Mouse (Mus musculus) midbrain, embryonic 11.5 days (tissue): Measurements from ENCODE around the gene Tbc1d12. TPM values are rescaled to one million over a fixed set of nuclear protein-coding genes. Genes with fewer than 3 reads are reported as not detected.
"Not testable (repeated sequence)": the region's sequence is repeated elsewhere in the genome, so short reads cannot be mapped to it uniquely, and the experiment has no call there.

Experiments
- ATAC-seq: fragments of 200-750 bp; cut with Nextera tagmentation; 2 replicates; pipeline ENCODE4 v1.8.0; 2017; ENCODE audit warnings: moderate TSS enrichment, moderate library complexity; ENCODE audit not compliant: low FRiP score
- DNase-seq: peaks from one replicate; pipeline ENCODE4 v3.0.0; 2015; ENCODE audit warnings: low spot score; ENCODE audit errors: missing footprints
- H3K27ac ChIP-seq: fragments of 300-500 bp; sonication (generic); 2 replicates; pipeline ENCODE4 v1.5.1; 2014; ENCODE audit warnings: low read depth, low read length
- H3K27me3 ChIP-seq: fragments of 300-500 bp; sonication (generic); 2 replicates; pipeline ENCODE4 v1.6.1; 2014; ENCODE audit warnings: mild to moderate bottlenecking, low read length, moderate library complexity, mixed read lengths; ENCODE audit not compliant: control insufficient read depth, insufficient read depth
- H3K36me3 ChIP-seq: fragments of 300-500 bp; sonication (generic); 2 replicates; pipeline ENCODE4 v1.6.1; 2014; ENCODE audit warnings: mild to moderate bottlenecking, low read length, moderate library complexity, mixed read lengths; ENCODE audit not compliant: control insufficient read depth, insufficient read depth
- H3K4me1 ChIP-seq: fragments of 300-500 bp; sonication (generic); 2 replicates; pipeline ENCODE4 v1.6.1; 2014; ENCODE audit warnings: low read length; ENCODE audit not compliant: control insufficient read depth, insufficient read depth
- H3K4me2 ChIP-seq: fragments of 300-500 bp; sonication (generic); 2 replicates; pipeline ENCODE4 v1.6.1; 2014; ENCODE audit warnings: mild to moderate bottlenecking, moderate library complexity
- H3K4me3 ChIP-seq: fragments of 300-500 bp; sonication (generic); 2 replicates; pipeline ENCODE4 v1.5.1; 2014; ENCODE audit warnings: low read depth, low read length
- H3K9ac ChIP-seq: fragments of 300-500 bp; sonication (generic); 2 replicates; pipeline ENCODE4 v1.6.1; 2014; ENCODE audit warnings: low read length
- H3K9me3 ChIP-seq: fragments of 300-500 bp; sonication (generic); 2 replicates; pipeline ENCODE4 v1.6.1; 2016; ENCODE audit warnings: low read length; ENCODE audit not compliant: control insufficient read depth
- WGBS: fragments of 180-500 bp; shearing (Covaris S2); extraction: QIAGEN DNeasy Blood & Tissue Kit; methylation state at CpG from one replicate; pipeline ENCODE4 v1.1.7; 2014; 5-methylcytosine and 5-hydroxymethylcytosine counted together
- polyA plus RNA-seq: library from polyadenylated mRNA; unstranded; fragments of >200 nt; fragmentation: Nextera tagmentation; extraction: Ambion mirVana; gene quantifications from 2 replicates; pipeline ENCODE4 v1.2.1, GENCODE M21; 2014

Gene Tbc1d12
- polyA plus RNA-seq, 1 experiment from 2014 or later: 3.3 TPM

DNA sequence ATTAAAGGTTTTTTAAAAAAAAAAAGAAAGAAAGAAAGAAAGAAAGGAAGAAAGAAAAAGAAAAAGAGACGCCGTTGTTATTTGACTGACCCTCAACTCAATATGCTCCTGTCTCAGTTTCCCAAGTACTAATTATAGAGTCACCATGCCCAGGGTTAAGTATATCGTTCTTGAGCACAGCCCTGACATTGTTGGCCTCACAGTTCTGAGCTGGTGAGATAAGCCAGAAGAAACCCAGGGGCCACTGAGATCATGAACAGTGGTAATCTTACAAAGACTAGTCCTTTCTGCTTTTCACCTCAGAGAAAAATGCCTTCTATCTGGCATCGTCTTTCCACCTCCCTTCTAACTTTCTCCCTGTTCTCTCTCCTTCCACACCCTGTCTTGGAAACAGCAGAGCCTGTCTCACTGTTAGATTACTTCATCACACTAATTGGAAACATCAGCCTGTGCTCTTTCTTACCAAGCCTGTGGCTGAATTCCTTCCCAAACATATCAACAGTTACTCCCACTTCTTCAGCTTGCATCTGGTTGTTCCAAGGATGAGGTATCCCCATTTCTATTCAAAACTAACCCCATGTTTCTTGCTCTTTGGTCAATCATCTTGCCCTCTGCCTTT is 16.1 kb upstream of the Tbc1d12 start:
- ATAC-seq: no peak
- Histone ChIP-seq H3K9me3 (no peaks in the 10 kb centered on the region), H3K4me1 (peaks cover 6% of the 10 kb centered on the region), H3K27ac (no peak overlapping the region), H3K4me2 (no peak overlapping the region), H3K9ac (no peak overlapping the region), H3K36me3 (no peaks in the 10 kb centered on the region), H3K4me3 (no peak overlapping the region), H3K27me3 (no peaks in the 10 kb centered on the region)
- DNase-seq: peak; percentile 79
- 86% methylated on average over 4 of the region's 4 CpGs for WGBS

- WGBS: 74% methylated on average over 1 of the region's 1 CpGs
- Histone ChIP-seq H3K9ac (no peak overlapping the region), H3K27ac (no peak overlapping the region), H3K36me3 (no peaks in the 10 kb centered on the region), H3K4me3 (no peak overlapping the region), H3K9me3 (no peaks in the 10 kb centered on the region), H3K27me3 (no peaks in the 10 kb centered on the region), H3K4me1 (peaks cover 2% of the 10 kb centered on the region; the same call in 1 of the 2 replicates), H3K4me2 (no peak overlapping the region)
- no peak for DNase-seq
- ATAC-seq: no peak
Measured at GRCm38 (mm10) chr19:38833224-38833623, 3.2 kb upstream of the Tbc1d12 start.

GRCm38 (mm10) chr19:38836084-38836437 is 318 bp upstream of the Tbc1d12 start:
- no peak for DNase-seq
- Histone ChIP-seq H3K4me3 (peak overlapping the region; percentile 80), H3K4me2 (peak overlapping the region; percentile 59), H3K27me3 (no peaks in the 10 kb centered on the region), H3K9ac (peak overlapping the region; percentile 82), H3K27ac (no peak overlapping the region), H3K9me3 (no peaks in the 10 kb centered on the region), H3K36me3 (no peaks in the 10 kb centered on the region), H3K4me1 (peaks cover 2% of the 10 kb centered on the region; the same call in 1 of the 2 replicates)
- no peak for ATAC-seq
- WGBS: 30% methylated on average over 10 of the region's 10 CpGs

DNA sequence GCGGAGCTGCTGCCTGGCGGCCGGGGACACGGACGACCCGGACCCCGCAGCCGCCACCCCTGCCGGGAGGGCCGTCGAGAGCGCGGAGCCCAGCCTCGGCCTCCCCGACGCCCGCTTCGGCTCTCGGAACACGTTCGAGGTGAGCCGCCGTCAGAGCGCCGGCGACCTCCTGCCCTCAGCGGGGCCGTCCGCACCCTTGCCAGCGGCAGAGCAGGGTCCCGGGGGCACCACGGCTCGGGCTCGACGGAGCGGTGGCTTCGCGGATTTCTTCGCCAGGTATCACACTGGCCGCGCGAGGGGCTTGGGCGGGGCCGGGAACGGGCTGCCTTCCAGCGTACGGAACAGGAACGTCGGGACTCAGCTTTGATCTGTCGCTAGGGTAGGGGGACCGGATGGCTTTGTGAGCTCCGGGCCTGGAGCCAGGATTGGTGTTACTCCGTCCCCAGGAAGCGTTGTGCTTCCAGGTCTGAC is 827 bp downstream of the Tbc1d12 start:
- Histone ChIP-seq H3K4me3 (peak overlapping the region; percentile 80), H3K27ac (peak overlapping the region; percentile 60), H3K9ac (peak overlapping the region; percentile 82), H3K4me2 (peak overlapping the region; percentile 59), H3K36me3 (no peaks in the 10 kb centered on the region), H3K27me3 (no peaks in the 10 kb centered on the region), H3K9me3 (no peaks in the 10 kb centered on the region), H3K4me1 (peaks cover 2% of the 10 kb centered on the region; the same call in 1 of the 2 replicates)
- DNase-seq (peak; percentile 89), ATAC-seq (peak; percentile 59)
- under 1% methylated on average over 52 of the region's 54 CpGs for WGBS

DNA sequence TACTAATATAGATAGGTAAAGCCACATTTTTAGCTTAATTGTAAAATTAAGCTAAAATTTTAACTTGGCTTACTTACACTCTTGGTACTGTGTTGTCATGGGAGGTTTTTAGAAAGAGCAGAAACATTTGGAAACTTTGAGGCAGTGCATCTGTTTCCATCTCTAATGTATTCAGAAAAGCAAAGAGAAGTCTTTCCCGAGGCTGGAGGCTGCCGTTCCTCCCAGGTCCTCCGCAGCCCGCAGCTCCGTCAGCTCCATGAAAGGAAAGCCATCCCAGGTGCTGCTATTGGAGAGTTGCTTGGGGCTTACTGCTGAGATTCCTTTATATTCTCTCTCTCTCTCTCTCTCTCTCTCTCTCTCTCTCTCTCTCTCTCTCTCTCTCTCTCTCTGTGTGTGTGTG is 8.4 kb downstream of the Tbc1d12 start:
- Histone ChIP-seq H3K27ac (no peak overlapping the region), H3K9ac (no peak overlapping the region), H3K4me1 (no peaks in the 10 kb centered on the region), H3K27me3 (no peaks in the 10 kb centered on the region), H3K4me2 (no peak overlapping the region), H3K36me3 (no peaks in the 10 kb centered on the region), H3K4me3 (no peak overlapping the region), H3K9me3 (no peaks in the 10 kb centered on the region)
- ATAC-seq: no peak
- peak; percentile 57 for DNase-seq
- WGBS: 80% methylated on average over 5 of the region's 5 CpGs

DNA sequence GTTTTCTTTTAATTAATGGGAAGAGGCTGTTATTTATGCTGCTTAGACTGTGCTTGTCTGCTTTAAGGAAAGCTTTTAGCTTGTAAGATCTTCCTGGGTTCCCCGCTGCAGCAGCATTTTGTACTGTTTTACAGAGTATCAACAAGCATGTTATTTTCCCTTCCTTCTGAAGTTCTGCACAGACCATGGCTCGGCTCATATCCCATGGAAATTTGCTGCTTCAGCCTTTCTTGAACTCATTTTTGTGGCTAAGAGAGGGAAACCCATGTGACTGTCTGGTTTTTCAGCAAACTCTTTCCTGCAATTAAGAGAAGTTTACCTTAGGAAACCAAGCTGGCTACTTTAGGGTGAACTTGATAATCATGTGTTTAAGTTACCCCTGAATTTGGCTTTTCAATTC is 10.0 kb downstream of the Tbc1d12 start:
- Histone ChIP-seq H3K36me3 (no peaks in the 10 kb centered on the region), H3K9ac (no peak overlapping the region), H3K4me3 (no peak overlapping the region), H3K9me3 (no peaks in the 10 kb centered on the region), H3K4me1 (no peaks in the 10 kb centered on the region), H3K27me3 (no peaks in the 10 kb centered on the region), H3K4me2 (no peak overlapping the region), H3K27ac (no peak overlapping the region)
- ATAC-seq (no peak), DNase-seq (no peak)
- 92% methylated on average over 2 of the region's 2 CpGs for WGBS

DNA sequence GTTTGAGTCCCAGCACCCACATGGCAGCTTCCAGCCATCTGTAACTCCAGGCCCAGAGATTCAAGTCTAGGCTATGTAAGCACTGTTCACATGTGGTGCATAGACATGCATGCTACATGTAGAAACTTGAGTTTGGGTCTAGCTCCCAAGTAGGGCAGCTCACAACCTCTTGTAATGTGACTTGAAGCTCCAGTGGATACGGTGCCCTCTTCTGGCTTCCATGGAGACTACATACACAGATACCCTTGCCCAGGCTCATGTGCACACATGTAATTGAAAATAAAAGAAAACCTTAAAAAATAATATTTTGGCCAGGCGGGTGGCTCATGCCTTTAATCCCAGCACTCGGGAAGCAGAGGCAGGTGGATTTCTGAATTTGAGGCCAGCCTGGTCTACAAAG is 21.8 kb downstream of the Tbc1d12 start:
- Histone ChIP-seq H3K9ac (no peak overlapping the region), H3K4me1 (no peaks in the 10 kb centered on the region), H3K27ac (no peak overlapping the region), H3K9me3 (no peaks in the 10 kb centered on the region), H3K4me3 (no peak overlapping the region), H3K27me3 (no peaks in the 10 kb centered on the region), H3K36me3 (no peaks in the 10 kb centered on the region), H3K4me2 (no peak overlapping the region)
- DNase-seq: peak; percentile 44
- WGBS: 90% methylated on average over 3 of the region's 3 CpGs
- ATAC-seq: no peak

- H3K4me1 ChIP-seq: no peaks in the 10 kb centered on the region
- no peak overlapping the region for H3K4me2 ChIP-seq
- no peak overlapping the region for H3K27ac ChIP-seq
- no peak overlapping the region for H3K4me3 ChIP-seq
- DNase-seq: peak; percentile 54
- H3K9ac ChIP-seq: no peak overlapping the region
- no peaks in the 10 kb centered on the region for H3K36me3 ChIP-seq
- H3K27me3 ChIP-seq: no peaks in the 10 kb centered on the region
- no peak for ATAC-seq
- no peaks in the 10 kb centered on the region for H3K9me3 ChIP-seq
- WGBS: 94% methylated on average over 6 of the region's 6 CpGs
Measured at GRCm38 (mm10) chr19:38862523-38862922, 26.1 kb downstream of the Tbc1d12 start.

DNA sequence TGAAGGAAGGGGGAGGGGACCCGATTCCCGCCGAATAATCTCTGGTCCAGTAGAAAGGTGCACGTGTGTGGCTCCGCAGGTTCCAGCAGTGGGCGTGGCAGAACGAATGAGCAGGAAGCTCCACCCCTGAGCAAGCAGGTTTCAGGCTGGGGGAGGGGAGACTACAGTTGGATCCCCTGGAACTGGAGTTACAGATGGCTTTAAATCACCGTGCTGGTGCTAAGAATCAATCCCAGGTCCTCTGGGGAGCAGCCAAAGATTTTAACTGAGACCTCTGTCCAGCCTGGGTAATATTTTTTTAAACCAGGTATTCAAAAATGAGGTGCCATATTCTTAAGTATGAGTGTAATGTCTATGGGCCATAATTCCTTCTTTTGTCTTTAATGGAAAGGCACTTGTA is 38.4 kb downstream of the Tbc1d12 start:
- not testable (repeated sequence) for H3K36me3 ChIP-seq, DNase-seq, H3K27ac ChIP-seq, ATAC-seq, H3K4me1 ChIP-seq, H3K27me3 ChIP-seq, H3K4me3 ChIP-seq, H3K9me3 ChIP-seq, H3K4me2 ChIP-seq, H3K9ac ChIP-seq
- 74% methylated on average over 2 of the region's 8 CpGs for WGBS
